Mouse (Mus musculus) forebrain, embryonic 14.5 days (tissue): ENCODE data around the gene Neu3. TPM values are rescaled to one million over a fixed set of nuclear protein-coding genes. Genes with fewer than 3 reads are reported as not detected.
A peak's percentile ranks its signal among the peaks of the same experiment; 100 is the strongest.

Source experiments
- ATAC-seq: fragments of 200-750 bp; cut with Nextera tagmentation; 2 replicates; pipeline ENCODE4 v1.8.0; 2017; ENCODE audit warnings: mild to moderate bottlenecking, moderate library complexity
- DNase-seq: peaks from one replicate; pipeline ENCODE4 v3.0.0-alpha.2; 2015; ENCODE audit warnings: low spot score
- H3K27ac ChIP-seq: fragments of 300-500 bp; sonication (generic); 2 replicates; pipeline ENCODE4 v1.5.1; 2014; ENCODE audit warnings: low read depth, mild to moderate bottlenecking, control low read depth, low read length, moderate library complexity
- H3K27me3 ChIP-seq: fragments of 300-500 bp; sonication (generic); replicated peaks from 2 replicates; pipeline ENCODE4 v1.6.1; 2014; ENCODE audit warnings: low read length, control low read depth, mixed read lengths; ENCODE audit not compliant: control insufficient read depth, insufficient read depth
- H3K36me3 ChIP-seq: fragments of 300-500 bp; sonication (generic); 2 replicates; pipeline ENCODE4 v1.6.1; 2014; ENCODE audit warnings: low read length, control low read depth; ENCODE audit not compliant: control insufficient read depth, insufficient read depth
- H3K4me1 ChIP-seq: fragments of 300-500 bp; sonication (generic); 2 replicates; pipeline ENCODE4 v1.6.1; 2014; ENCODE audit warnings: antibody characterized with exemption, low read length, control low read depth; ENCODE audit not compliant: control insufficient read depth, insufficient read depth
- H3K4me2 ChIP-seq: fragments of 300-500 bp; sonication (generic); 2 replicates; pipeline ENCODE4 v1.6.1; 2014; ENCODE audit warnings: mild to moderate bottlenecking, control low read depth, low read length
- H3K4me3 ChIP-seq: fragments of 300-500 bp; sonication (generic); 2 replicates; pipeline ENCODE4 v1.5.1; 2014; ENCODE audit warnings: low read depth, low read length, control low read depth
- H3K9ac ChIP-seq: fragments of 300-500 bp; sonication (generic); 2 replicates; pipeline ENCODE4 v1.6.1; 2014; ENCODE audit warnings: mild to moderate bottlenecking, low read length, control low read depth, moderate library complexity
- H3K9me3 ChIP-seq: fragments of 300-500 bp; sonication (generic); replicated peaks from 2 replicates; pipeline ENCODE4 v1.6.1; 2016; ENCODE audit warnings: low read length, control low read depth, mixed read lengths; ENCODE audit not compliant: control insufficient read depth
- WGBS: fragments of 180-500 bp; shearing (Covaris S2); extraction: QIAGEN DNeasy Blood & Tissue Kit; methylation state at CpG from one replicate; pipeline ENCODE4 v1.1.7; 2014; 5-methylcytosine and 5-hydroxymethylcytosine counted together
- polyA plus RNA-seq: library from polyadenylated mRNA; unstranded; fragments of >200 nt; fragmentation: Nextera tagmentation; extraction: Ambion mirVana; gene quantifications from 2 replicates; pipeline ENCODE4 v1.2.1, GENCODE M21; 2014

Neu3 gene
- polyA plus RNA-seq, 1 experiment from 2014 or later = 0.81 TPM

DNA sequence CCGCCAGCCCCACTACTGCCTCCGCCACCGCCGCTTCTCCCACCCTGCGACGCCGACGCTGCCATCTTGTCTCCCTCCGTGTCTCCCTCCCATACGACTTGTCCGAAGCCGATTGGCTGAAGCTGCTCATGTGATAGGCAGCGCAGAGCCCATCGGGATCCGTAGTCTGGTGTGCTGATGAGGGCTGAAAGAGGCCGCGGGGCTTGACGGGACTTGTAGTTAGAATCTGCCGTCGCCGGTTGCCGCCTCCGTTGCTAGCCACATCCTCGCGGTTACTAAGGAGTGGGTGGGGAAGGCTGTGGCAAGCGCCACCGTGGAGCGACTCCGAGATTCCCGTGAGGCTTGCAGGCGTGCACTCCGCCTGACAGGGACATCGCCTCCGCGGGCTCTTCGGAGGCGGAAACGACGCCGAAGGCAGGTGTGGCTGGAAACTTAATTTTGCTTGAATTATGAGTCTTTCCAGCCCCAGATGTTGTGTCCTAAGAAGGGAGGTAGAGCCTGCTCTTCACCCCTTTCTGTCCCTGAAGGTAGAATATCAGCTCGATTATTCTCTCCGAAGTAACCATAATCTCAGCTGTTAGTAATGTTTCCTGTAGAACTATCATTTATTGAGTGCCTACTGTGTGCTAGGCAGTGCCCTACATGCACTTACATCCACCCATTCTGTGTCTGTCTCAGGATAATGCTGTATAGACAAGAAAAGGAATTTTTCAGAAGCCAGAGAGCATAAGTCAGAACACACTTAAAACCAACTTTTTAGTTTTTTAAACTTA lies 30.8 kb upstream of the Neu3 start, which contains the start of gene Xrra1:
TSS of gene Xrra1 (plus strand) at position 304 of the 773 bp plus-strand sequence.
- DNase-seq (peak; percentile 100), ATAC-seq (peak; percentile 99)
- peak within 1 kb of the TSS; percentile 63 for H3K4me2 ChIP-seq
- peaks cover 19% of the 10 kb centered on the region; the same call in 1 of the 2 replicates for H3K36me3 ChIP-seq
- H3K4me3 ChIP-seq = peak within 1 kb of the TSS; percentile 58
- WGBS = under 1% methylated on average over 42 of the region's 42 CpGs
- H3K9me3 ChIP-seq = no peaks in the 10 kb centered on the region
- peaks cover 7% of the 10 kb centered on the region for H3K4me1 ChIP-seq
- H3K9ac ChIP-seq = peak within 1 kb of the TSS; percentile 71
- H3K27me3 ChIP-seq = no peaks in the 10 kb centered on the region
- H3K27ac ChIP-seq = peak within 1 kb of the TSS; percentile 50; the same call in 1 of the 2 replicates

DNA sequence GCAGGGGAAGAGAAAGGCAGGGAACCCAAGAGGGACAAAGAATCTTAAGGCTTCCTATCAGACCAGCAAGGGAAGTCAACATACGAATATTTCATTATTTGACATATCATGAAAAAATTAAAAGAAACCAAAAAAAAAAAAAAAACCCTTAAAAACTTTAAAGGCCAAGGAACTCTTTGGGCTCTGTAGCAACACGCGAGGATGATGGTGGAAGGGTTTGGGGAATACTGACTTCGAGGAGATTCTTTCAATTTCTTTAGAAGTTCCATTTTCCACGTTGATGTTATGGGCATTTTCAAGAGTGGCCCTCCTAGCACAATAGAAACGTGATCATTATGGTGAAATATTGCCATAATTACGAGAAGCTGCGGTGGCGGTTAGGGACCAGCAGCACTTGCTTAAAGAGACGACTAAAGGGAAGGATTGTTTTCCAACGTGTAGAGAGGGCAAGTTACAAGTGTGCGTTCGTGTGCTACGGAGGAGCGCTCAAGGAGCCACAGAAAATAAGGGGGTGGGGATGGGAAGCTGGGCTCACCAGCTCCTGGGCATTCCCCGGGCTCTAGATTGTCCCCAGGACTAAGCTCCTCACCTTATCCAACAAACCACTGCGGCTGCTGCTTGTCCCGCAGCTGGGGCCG lies 30.1 kb upstream of the Neu3 start:
- peak; percentile 66 for ATAC-seq
- Histone ChIP-seq H3K4me2 (peak overlapping the region; percentile 63), H3K9ac (peak overlapping the region; percentile 71), H3K9me3 (no peaks in the 10 kb centered on the region), H3K4me3 (peak overlapping the region; percentile 58), H3K27me3 (no peaks in the 10 kb centered on the region), H3K36me3 (peaks cover 26% of the 10 kb centered on the region), H3K4me1 (peaks cover 7% of the 10 kb centered on the region), H3K27ac (peak overlapping the region; percentile 50; the same call in 1 of the 2 replicates)
- DNase-seq = no peak
- 1% methylated on average over 19 of the region's 19 CpGs for WGBS

DNA sequence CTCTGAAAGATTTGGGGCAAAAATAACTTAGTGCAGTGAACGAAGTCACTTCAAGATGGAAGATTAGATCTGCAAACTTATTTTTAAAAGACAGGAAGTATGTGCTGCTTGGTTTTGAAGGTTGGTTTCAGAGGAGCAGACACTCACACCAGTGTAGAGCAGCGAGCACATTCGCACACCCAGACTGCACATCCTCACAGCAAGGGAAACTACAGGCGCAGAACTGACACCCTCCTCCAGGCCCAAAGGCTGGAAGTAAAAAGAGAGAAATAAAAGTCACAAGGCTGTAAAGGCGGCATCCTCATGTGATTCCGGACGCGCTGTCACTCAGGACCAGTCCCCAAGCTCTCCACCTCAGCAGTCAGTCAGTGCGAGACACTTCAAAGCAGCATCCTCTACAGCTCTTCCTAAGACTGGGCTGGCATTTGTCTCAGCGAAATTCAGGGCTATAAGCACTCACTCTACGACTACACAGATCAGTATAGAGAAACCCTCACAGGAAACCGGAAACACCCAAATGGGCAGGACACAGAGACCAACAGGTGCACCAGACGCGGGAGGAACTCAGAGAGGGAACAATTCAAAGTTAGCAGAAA lies 28.1 kb upstream of the Neu3 start:
- Histone ChIP-seq H3K27me3 (no peaks in the 10 kb centered on the region), H3K4me2 (no peak overlapping the region), H3K9me3 (no peaks in the 10 kb centered on the region), H3K27ac (no peak overlapping the region), H3K4me1 (peaks cover 7% of the 10 kb centered on the region), H3K4me3 (no peak overlapping the region), H3K36me3 (peaks cover 27% of the 10 kb centered on the region), H3K9ac (no peak overlapping the region)
- WGBS = 96% methylated on average over 14 of the region's 14 CpGs
- no peak for ATAC-seq
- no peak for DNase-seq

DNA sequence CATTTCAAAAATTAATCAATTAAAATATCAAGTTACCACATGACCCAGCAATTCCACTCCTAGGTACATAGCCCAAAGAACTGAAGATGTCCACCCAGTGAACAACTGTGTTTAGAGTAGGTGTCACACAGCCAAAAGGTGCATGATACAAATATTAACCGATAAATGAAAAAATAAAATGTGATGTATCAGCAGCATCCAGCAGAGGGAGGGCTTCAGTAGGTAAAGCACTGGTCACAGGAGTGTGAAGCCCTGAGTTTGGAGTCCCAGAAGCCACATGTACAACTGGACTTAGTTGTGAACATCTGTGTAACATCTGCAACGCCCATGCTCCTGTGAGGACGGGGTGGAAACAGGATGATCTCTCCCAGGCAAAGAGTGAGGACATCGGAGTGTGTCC lies 26.1 kb upstream of the Neu3 start:
- H3K9ac ChIP-seq = no peak overlapping the region
- no peaks in the 10 kb centered on the region for H3K27me3 ChIP-seq
- no peak overlapping the region for H3K27ac ChIP-seq
- peaks cover 7% of the 10 kb centered on the region for H3K4me1 ChIP-seq
- ATAC-seq = no peak
- H3K4me3 ChIP-seq = no peak overlapping the region
- no peak for DNase-seq
- 94% methylated on average over 4 of the region's 4 CpGs for WGBS
- H3K36me3 ChIP-seq = peaks cover 27% of the 10 kb centered on the region
- no peaks in the 10 kb centered on the region for H3K9me3 ChIP-seq
- no peak overlapping the region for H3K4me2 ChIP-seq

DNA sequence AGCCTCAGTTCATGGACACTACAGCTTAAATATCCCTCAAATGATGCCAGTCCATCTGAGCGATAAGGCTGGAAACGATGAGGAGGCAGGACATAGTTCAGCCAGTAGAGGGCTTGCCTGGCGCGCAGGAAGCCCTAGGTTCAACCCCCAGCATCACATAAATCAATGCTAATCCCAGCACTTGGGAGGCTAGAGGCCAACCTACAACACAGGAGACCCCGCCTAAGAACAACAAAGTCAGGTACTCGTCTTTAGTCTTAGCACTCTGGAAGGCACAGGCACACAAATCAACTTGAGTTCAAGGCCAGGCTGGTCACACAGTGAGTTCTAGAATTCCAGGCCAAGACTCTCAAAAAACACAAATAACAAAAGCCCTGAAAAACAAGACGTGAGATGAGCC lies 25.1 kb upstream of the Neu3 start:
- no peak overlapping the region for H3K27ac ChIP-seq
- 88% methylated on average over 7 of the region's 7 CpGs for WGBS
- no peak for ATAC-seq
- H3K27me3 ChIP-seq = no peaks in the 10 kb centered on the region
- peaks cover 7% of the 10 kb centered on the region for H3K4me1 ChIP-seq
- no peaks in the 10 kb centered on the region for H3K9me3 ChIP-seq
- H3K36me3 ChIP-seq = peaks cover 29% of the 10 kb centered on the region
- no peak overlapping the region for H3K9ac ChIP-seq
- H3K4me3 ChIP-seq = no peak overlapping the region
- no peak for DNase-seq
- H3K4me2 ChIP-seq = no peak overlapping the region

DNA sequence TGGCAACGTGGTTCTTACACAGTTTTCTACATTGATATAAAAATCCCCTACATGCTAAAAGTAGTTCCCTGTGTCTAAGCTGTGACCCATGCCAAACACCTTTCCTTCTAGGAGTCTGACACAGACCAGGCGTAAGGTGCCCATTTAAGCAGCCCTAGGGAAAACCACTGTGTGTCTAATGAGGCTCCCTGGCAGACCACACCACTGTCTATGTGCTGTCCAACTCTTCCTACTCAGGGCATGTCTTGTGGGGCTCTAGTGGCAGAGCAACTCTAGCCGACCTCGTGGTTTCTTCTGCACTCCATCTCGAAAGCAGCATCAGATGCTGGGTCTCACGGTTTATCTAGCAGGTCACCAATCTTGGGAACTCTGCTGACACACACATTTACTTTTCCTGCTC lies 23.4 kb upstream of the Neu3 start:
- Histone ChIP-seq H3K9me3 (no peaks in the 10 kb centered on the region), H3K27ac (no peak overlapping the region), H3K4me2 (no peak overlapping the region), H3K27me3 (no peaks in the 10 kb centered on the region), H3K4me3 (no peak overlapping the region), H3K36me3 (peaks cover 41% of the 10 kb centered on the region), H3K4me1 (no peaks in the 10 kb centered on the region), H3K9ac (no peak overlapping the region)
- DNase-seq (no peak), ATAC-seq (no peak)
- 90% methylated on average over 6 of the region's 6 CpGs for WGBS

DNA sequence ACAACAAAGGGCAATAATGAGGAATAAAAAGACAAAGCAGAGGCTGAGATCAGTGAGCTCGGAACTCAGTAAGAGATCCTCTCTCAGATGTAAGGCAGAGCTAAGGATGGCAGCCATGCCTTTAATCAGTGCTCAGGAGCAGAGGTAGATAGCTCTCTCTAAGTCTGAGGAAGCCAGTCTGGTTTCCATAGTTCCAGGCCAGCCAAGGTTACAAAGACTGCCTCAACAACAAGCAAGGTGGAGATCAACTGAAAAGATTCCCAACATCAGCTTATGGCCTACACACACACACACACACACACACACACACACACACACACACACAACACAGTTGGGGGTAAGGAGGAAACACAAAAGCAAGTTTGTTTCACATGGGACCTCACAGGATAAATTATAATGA lies 22.9 kb upstream of the Neu3 start:
- Histone ChIP-seq H3K4me3 (no peak overlapping the region), H3K4me2 (no peak overlapping the region), H3K27ac (no peak overlapping the region), H3K4me1 (no peaks in the 10 kb centered on the region), H3K27me3 (no peaks in the 10 kb centered on the region), H3K9me3 (no peaks in the 10 kb centered on the region), H3K9ac (no peak overlapping the region), H3K36me3 (peaks cover 41% of the 10 kb centered on the region)
- 40% methylated on average over 1 of the region's 1 CpGs for WGBS
- no peak for ATAC-seq
- no peak for DNase-seq

DNA sequence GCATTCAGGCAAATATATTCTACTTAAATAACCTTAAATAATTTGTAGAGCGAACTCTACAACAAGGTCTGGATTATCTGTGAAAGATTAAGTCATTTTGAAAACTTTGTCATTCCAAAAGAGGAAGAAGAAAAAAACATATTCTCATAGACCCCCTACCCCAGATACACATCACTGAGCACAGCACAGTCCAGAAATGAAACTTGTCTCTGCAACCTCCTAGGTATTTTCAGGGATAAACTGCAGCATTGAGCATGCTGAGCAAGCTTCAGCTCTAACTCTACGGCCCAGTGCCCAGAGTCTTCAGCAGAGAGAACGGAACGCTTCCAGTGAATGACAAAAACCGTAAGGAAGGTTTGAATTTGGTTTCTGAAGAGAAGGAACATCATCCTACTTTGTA lies 22.3 kb upstream of the Neu3 start:
- Histone ChIP-seq H3K27ac (no peak overlapping the region), H3K27me3 (no peaks in the 10 kb centered on the region), H3K4me2 (no peak overlapping the region), H3K4me3 (no peak overlapping the region), H3K4me1 (no peaks in the 10 kb centered on the region), H3K36me3 (peaks cover 44% of the 10 kb centered on the region), H3K9me3 (no peaks in the 10 kb centered on the region), H3K9ac (no peak overlapping the region)
- ATAC-seq (no peak), DNase-seq (no peak)
- 90% methylated on average over 5 of the region's 5 CpGs for WGBS
